Mouse (Mus musculus): ENCODE results near the gene Vmn1r170. TPM values are rescaled to one million over a fixed set of nuclear protein-coding genes. Genes with fewer than 3 reads are reported as not detected.
"Not testable (repeated sequence)": the region's sequence is repeated elsewhere in the genome, so short reads cannot be mapped to it uniquely, and the experiment has no call there.

Gene Vmn1r170
- total RNA-seq (2021), result not detected

DNA sequence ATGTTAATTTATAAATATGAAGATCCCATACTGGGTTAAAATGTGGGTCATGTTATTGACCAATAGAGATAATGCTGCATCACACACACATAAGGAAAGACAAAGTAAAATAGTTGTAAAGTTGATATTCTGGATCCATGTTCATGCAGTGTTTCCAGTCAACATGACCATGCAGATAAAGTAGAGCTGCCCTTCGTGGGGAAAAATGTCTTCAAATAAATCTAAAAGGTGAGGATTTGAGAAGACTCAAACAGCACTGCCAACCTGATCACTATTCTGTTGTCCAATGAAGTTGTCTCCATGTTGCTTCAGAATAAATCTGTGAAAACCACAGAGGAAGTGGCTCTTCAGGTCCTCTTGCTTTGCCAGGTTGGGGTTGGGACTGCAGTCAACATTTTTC lies at the start of gene Vmn1r170:
Vmn1r170 (plus strand) TSS at position 301 of the 400 bp plus-strand sequence.
- DNase-seq (ENCODE audit: low spot score); intact Hi-C loops (cut with DNase I): not testable (repeated sequence)

DNA sequence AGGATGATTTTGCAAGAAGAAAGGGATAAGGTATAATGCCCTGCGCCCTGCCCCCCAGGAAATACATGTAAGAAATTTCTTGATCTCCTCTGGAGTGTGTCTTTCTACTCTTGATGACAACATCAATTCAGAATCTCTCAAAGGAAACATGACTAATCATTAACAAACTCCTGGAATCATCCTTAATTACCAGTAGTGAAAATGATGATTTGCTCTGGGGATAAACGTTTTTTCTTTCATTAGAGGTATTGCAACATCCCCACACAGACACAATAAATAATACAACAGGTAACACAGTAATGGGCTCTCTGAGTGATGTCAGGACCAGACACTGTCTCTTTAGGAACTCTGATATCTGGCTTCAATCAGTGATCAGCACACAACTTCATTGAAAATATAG lies 30.7 kb upstream of the Vmn1r170 start, which contains the start of gene Vmn1r169:
Vmn1r169 (plus strand) TSS at position 301 of the 400 bp plus-strand sequence.
- DNase-seq (ENCODE audit: low spot score); intact Hi-C loops (cut with DNase I): not testable (repeated sequence)

DNA sequence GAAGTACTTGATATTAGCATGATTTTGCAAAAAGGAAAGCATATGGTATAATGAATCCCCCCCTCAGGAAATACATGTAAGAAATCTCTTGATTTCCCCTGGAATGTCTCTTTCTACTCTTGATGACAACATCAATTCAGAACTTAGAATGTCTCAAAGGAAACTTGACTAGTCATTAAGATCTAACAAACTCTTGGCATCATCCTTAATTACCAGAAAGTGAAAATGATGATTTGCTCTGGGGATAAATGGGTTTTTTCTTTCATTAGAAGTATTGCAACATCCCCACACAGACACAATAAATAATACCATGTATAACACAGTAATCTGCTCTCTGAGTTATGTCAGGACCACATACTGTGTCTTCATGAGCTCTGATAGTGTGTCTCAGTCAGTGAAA lies 24.4 kb downstream of the Vmn1r170 start, which contains the start of gene Vmn1r171:
Vmn1r171 (plus strand) TSS at position 301 of the 400 bp plus-strand sequence.
- intact Hi-C loops (cut with DNase I), result no loop called here
- no peak for DNase-seq (ENCODE audit: low spot score)

Other genes with a start within 250 kb of the Vmn1r170 start
- under 1 TPM in 1 of 2 experiments, not detected in 1; 0.13 TPM for gene Nlrp5, start 220.3 kb upstream of the Vmn1r170 start, total RNA-seq (2021)
- gene Vmn1r167, start 99.0 kb upstream of the Vmn1r170 start, total RNA-seq (2021), result not detected
- gene Vmn1r168, start 66.4 kb upstream of the Vmn1r170 start, total RNA-seq (2021), result not detected
- not detected for gene Vmn1r169, start 30.6 kb upstream of the Vmn1r170 start, total RNA-seq (2021)
- not detected for gene Vmn1r171, start 24.5 kb downstream of the Vmn1r170 start, total RNA-seq (2021)
- gene Vmn1r172, start 52.1 kb downstream of the Vmn1r170 start, total RNA-seq (2021), result not detected
- gene Vmn1r173, start 94.5 kb downstream of the Vmn1r170 start, total RNA-seq (2021), result not detected
- gene Vmn1r174, start 146.1 kb downstream of the Vmn1r170 start, total RNA-seq (2021), result not detected
- not detected for gene Vmn1r175, start 204.5 kb downstream of the Vmn1r170 start, total RNA-seq (2021)
- gene Vmn1r176, start 231.2 kb downstream of the Vmn1r170 start, total RNA-seq (2021), result not detected

All from heart, postnatal 25 days (tissue).